Mouse (Mus musculus) lung, postnatal 0 days (tissue): ENCODE measurements at regions not wholly inside any gene's neighbourhood (a gene's known extent, or its start where the extent isn't known, plus 50 kb on each side); places are given as distances from the start of the nearest gene placed in this dataset.

Experiments
- ATAC-seq: fragments of 200-750 bp; cut with Nextera tagmentation; 2 replicates; pipeline ENCODE4 v1.8.0; 2017; ENCODE audit warnings: moderate library complexity
- DNase-seq: peaks from one replicate; pipeline ENCODE4 v3.0.0-alpha.2; 2016; ENCODE audit warnings: low spot score
- H3K27ac ChIP-seq: fragments of 300-500 bp; sonication (generic); 2 replicates; pipeline ENCODE4 v1.5.1; 2014; ENCODE audit warnings: antibody characterized with exemption, mild to moderate bottlenecking, low read length, mixed read lengths
- H3K27me3 ChIP-seq: fragments of 300-500 bp; sonication (generic); replicated peaks from 2 replicates; pipeline ENCODE4 v1.6.1; 2014; ENCODE audit warnings: low read length, mixed read lengths; ENCODE audit not compliant: insufficient read depth
- H3K36me3 ChIP-seq: fragments of 300-500 bp; sonication (generic); 2 replicates; pipeline ENCODE4 v1.6.1; 2014; ENCODE audit warnings: low read length, mixed read lengths; ENCODE audit not compliant: insufficient read depth
- H3K4me1 ChIP-seq: fragments of 300-500 bp; sonication (generic); 2 replicates; pipeline ENCODE4 v1.6.1; 2014; ENCODE audit warnings: antibody characterized with exemption, low read depth, low read length, mixed read lengths; ENCODE audit not compliant: insufficient read depth
- H3K4me2 ChIP-seq: fragments of 300-500 bp; sonication (generic); replicated peaks from 2 replicates; pipeline ENCODE4 v1.6.1; 2014; ENCODE audit warnings: low read depth, mild to moderate bottlenecking, low read length, moderate library complexity, mixed read lengths
- H3K4me3 ChIP-seq: fragments of 300-500 bp; sonication (generic); 2 replicates; pipeline ENCODE4 v1.5.1; 2014; ENCODE audit warnings: low read depth, low read length
- H3K9ac ChIP-seq: fragments of 300-500 bp; sonication (generic); replicated peaks from 2 replicates; pipeline ENCODE4 v1.6.1; 2014; ENCODE audit warnings: low read depth, mild to moderate bottlenecking
- H3K9me3 ChIP-seq: fragments of 300-500 bp; sonication (generic); 2 replicates; pipeline ENCODE4 v1.6.1; 2016; ENCODE audit warnings: low read length, mixed read lengths
- CTCF ChIP-seq: IDR thresholded peaks from 2 replicates; pipeline ENCODE4 v1.5.1; 2016; ENCODE audit warnings: antibody characterized with exemption, mild to moderate bottlenecking
- EP300 ChIP-seq: IDR thresholded peaks from 2 replicates; pipeline ENCODE4 v1.6.1; 2016; ENCODE audit warnings: antibody characterized with exemption, mild to moderate bottlenecking, control low read depth
- WGBS: fragments of 180-500 bp; shearing (Covaris S2); extraction: QIAGEN DNeasy Blood & Tissue Kit; methylation state at CpG from one replicate; pipeline ENCODE4 v1.1.7; 2014; 5-methylcytosine and 5-hydroxymethylcytosine counted together

DNA sequence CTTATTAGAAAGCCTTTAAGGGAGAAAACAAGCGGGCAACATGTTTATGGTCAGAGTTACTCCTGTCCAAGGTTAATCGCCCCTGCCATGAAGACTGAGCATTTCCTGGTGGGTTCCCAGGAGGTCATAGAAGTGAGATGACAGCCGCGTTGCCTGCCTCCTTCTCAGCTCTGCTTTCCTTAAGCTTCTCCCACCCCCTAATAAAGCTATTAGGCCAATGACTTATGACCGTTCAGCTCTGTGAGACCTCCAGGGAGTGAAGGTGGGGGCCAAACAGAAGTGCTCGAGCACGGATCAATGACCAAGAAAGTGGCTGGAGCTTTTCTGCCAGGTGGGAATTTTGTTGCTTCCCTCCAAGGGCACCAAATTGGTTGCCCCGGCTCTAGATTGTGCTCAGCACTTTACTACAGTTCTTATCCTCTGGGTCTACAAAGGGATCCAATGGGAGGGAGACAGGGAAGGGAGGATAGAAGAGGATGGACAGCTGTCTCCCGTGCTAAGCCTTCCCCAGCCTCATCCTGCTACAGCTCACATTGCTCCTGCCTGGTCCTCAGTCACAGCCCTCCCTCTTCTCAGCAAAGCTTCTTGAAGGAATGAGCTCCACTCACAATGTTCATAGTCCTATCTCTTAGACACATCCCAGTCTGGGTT is 151.1 kb upstream of the Ppp2r3a start:
- Histone ChIP-seq H3K9me3 (no peaks in the 10 kb centered on the region), H3K36me3 (no peaks in the 10 kb centered on the region), H3K4me2 (no peak overlapping the region), H3K9ac (no peak overlapping the region), H3K27ac (no peak overlapping the region), H3K27me3 (no peaks in the 10 kb centered on the region), H3K4me3 (no peak overlapping the region), H3K4me1 (no peaks in the 10 kb centered on the region)
- WGBS = 75% methylated on average over 9 of the region's 9 CpGs
- DNase-seq (no peak), ATAC-seq (no peak)
- TF ChIP-seq CTCF = no peak
- TF ChIP-seq EP300 = no peak

DNA sequence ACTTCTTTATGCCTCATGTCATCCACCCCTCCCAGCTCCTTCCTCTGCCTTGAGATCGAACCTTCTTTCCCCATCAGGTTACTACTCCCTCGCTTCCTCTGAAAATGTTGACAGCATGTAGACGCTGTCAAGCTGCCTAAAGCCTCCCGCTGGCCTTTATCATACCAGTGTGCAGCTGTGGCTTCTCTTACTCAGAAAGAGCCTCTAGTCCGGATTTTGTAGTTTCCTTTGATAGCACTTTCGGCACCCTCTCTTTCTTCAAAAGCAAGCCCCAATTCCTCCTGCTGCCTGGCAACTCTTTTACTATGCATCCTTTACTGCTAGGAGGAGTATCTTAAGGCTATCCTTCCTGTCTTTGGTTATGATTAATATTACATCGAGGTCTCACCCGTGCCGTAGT is 149.8 kb upstream of the Ppp2r3a start:
- ATAC-seq = no peak
- no peaks in the 10 kb centered on the region for H3K4me1 ChIP-seq
- no peaks in the 10 kb centered on the region for H3K27me3 ChIP-seq
- no peaks in the 10 kb centered on the region for H3K36me3 ChIP-seq
- no peak overlapping the region for H3K4me2 ChIP-seq
- no peaks in the 10 kb centered on the region for H3K9me3 ChIP-seq
- no peak for TF ChIP-seq EP300
- 69% methylated on average over 9 of the region's 9 CpGs for WGBS
- no peak overlapping the region for H3K4me3 ChIP-seq
- no peak overlapping the region for H3K9ac ChIP-seq
- no peak overlapping the region for H3K27ac ChIP-seq
- no peak for DNase-seq

DNA sequence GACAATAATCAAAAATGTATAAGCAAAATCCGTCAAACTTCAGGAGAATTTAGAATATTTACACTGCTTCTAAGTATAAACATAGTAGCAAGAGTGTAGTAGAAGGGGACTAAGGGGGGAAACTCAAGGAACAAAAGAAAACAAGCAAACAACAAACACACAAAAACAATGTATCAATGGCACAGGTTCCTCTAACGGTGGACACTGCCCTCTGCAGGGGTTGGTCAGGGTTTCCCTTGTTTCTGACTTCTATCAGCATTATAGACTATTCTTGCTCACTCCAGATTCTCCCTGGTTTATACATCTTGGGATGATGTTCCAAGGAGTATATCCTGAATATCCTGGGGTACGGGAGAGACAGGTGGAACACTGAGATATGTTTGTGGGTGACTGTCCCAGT is 147.3 kb upstream of the Ppp2r3a start:
- DNase-seq (no peak), ATAC-seq (no peak)
- no peak overlapping the region for H3K9ac ChIP-seq
- H3K27ac ChIP-seq = no peak overlapping the region
- H3K27me3 ChIP-seq = no peaks in the 10 kb centered on the region
- TF ChIP-seq CTCF (peak; percentile 41), EP300 (no peak)
- no peak overlapping the region for H3K4me2 ChIP-seq
- H3K9me3 ChIP-seq = no peaks in the 10 kb centered on the region
- no peak overlapping the region for H3K4me3 ChIP-seq
- H3K4me1 ChIP-seq = no peaks in the 10 kb centered on the region
- H3K36me3 ChIP-seq = no peaks in the 10 kb centered on the region
- 65% methylated on average over 3 of the region's 3 CpGs for WGBS

GRCm38 (mm10) chr9:101369380-101369779 is 117.8 kb upstream of the Ppp2r3a start:
- Histone ChIP-seq H3K4me3 (no peak overlapping the region), H3K9ac (no peak overlapping the region), H3K9me3 (no peaks in the 10 kb centered on the region), H3K27me3 (no peaks in the 10 kb centered on the region), H3K27ac (no peak overlapping the region), H3K36me3 (no peaks in the 10 kb centered on the region), H3K4me1 (no peaks in the 10 kb centered on the region), H3K4me2 (no peak overlapping the region)
- TF ChIP-seq EP300 = peak; percentile 58
- TF ChIP-seq CTCF = no peak
- DNase-seq (peak; percentile 48), ATAC-seq (peak; percentile 74)
- WGBS = 8% methylated on average over 2 of the region's 2 CpGs

DNA sequence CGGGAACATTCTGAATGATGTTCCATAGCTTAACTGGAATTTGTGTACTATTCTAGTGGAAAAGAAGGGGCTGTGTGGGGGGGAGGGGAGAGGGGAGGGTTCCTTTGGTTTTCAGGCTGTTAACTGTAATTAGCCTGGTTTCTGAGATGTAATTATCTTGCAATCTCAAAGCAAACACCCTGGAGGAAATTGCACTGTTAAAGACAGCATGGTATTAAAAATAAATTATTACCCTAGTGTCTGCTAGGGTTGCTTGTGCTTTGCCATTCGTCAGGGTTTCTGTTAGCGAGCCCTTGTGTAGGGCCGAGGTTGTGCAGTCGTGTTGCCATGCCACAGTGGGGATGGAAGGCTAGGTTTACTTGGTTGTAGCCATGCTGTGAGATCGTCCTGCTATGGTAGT is 105.0 kb upstream of the Ppp2r3a start:
- WGBS = 85% methylated on average over 6 of the region's 6 CpGs
- no peak for ATAC-seq
- DNase-seq = no peak

DNA sequence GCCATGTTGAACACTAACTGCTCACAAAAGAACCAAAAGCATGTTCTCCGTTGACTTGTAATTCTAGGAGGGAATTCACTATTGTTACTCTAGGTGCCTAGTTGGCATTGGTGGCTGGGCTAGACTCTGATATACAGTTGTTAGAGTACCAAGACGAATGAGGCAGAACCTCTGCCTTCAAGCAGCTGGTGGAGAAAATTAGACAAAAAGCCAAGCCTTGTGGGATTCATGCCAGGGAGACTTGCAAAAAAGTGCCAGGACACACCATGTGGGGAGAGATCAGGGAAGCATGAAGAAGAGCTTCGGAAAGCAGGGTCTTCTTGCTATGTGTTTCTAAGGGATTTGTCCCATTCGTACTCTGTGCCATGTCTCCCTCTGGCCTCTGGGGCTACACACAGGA is 97.2 kb upstream of the Ppp2r3a start:
- ATAC-seq = no peak
- no peak for DNase-seq
- Histone ChIP-seq H3K4me3 (no peak overlapping the region), H3K27me3 (no peaks in the 10 kb centered on the region), H3K4me1 (no peaks in the 10 kb centered on the region), H3K27ac (no peak overlapping the region), H3K9ac (no peak overlapping the region), H3K4me2 (no peak overlapping the region), H3K9me3 (no peaks in the 10 kb centered on the region), H3K36me3 (no peaks in the 10 kb centered on the region)
- TF ChIP-seq EP300 = no peak
- TF ChIP-seq CTCF = no peak
- 87% methylated on average over 4 of the region's 4 CpGs for WGBS

More for the DNA sequence above, 105.0 kb upstream of the Ppp2r3a start:
- Histone ChIP-seq H3K27ac (no peak overlapping the region), H3K27me3 (no peaks in the 10 kb centered on the region), H3K4me1 (no peaks in the 10 kb centered on the region), H3K9me3 (no peaks in the 10 kb centered on the region), H3K9ac (no peak overlapping the region), H3K36me3 (no peaks in the 10 kb centered on the region), H3K4me3 (no peak overlapping the region), H3K4me2 (no peak overlapping the region)
- no peak for TF ChIP-seq CTCF
- TF ChIP-seq EP300 = no peak

- DNase-seq (no peak), ATAC-seq (no peak)
- Histone ChIP-seq H3K9me3 (no peaks in the 10 kb centered on the region), H3K9ac (no peak overlapping the region), H3K27ac (no peak overlapping the region), H3K27me3 (no peaks in the 10 kb centered on the region), H3K4me2 (no peak overlapping the region), H3K4me3 (no peak overlapping the region), H3K4me1 (no peaks in the 10 kb centered on the region), H3K36me3 (no peaks in the 10 kb centered on the region)
- WGBS = 79% methylated on average over 5 of the region's 5 CpGs
- no peak for TF ChIP-seq CTCF
These were observed 91.3 kb upstream of the Ppp2r3a start for GRCm38 (mm10) chr9:101342887-101343286.
